Mouse (Mus musculus) cortical plate, adult 2 months (tissue): Measurements from ENCODE around the gene Mlkl.

Experiments used
- CTCF ChIP-seq: fragments of 200-500 bp; IDR thresholded peaks from 2 replicates; pipeline ENCODE4 v1.5.1; 2011; ENCODE audit warnings: mild to moderate bottlenecking, control low read depth, low read length; ENCODE audit not compliant: insufficient read depth; ENCODE audit errors: extremely low read depth
- POLR2A ChIP-seq: fragments of 200-500 bp; IDR thresholded peaks from 2 replicates; pipeline ENCODE4 v1.6.1; 2011; ENCODE audit warnings: mild to moderate bottlenecking, low read length, control low read depth; ENCODE audit not compliant: insufficient read depth; ENCODE audit errors: extremely low read depth

DNA sequence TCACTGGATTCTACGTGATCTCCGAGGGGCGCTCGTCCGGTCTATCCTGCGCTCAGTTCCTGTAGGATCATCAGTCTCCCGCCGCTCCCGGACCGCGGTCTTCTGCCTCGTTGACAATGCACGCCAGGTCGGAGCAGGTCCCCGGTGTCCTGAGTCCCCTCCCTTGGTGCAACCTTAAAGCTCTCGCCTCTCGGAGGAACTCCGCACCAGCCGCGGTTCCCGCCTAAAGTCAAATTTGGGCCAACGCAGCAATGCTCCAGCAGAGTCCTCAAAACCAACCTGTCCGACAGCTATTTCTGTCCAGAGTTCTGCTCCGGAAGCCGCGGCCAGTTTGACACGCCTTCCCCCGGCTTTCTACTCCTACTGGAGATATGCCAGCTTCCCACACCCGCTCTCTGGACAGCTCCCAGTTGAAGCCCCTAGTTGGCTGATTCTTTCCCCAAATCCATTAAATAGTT is at the start of gene Mlkl:
- TF ChIP-seq POLR2A (no peak), CTCF (no peak)
